Mouse (Mus musculus): Measurements from ENCODE around the gene Btbd2.

Gene Btbd2

DNA sequence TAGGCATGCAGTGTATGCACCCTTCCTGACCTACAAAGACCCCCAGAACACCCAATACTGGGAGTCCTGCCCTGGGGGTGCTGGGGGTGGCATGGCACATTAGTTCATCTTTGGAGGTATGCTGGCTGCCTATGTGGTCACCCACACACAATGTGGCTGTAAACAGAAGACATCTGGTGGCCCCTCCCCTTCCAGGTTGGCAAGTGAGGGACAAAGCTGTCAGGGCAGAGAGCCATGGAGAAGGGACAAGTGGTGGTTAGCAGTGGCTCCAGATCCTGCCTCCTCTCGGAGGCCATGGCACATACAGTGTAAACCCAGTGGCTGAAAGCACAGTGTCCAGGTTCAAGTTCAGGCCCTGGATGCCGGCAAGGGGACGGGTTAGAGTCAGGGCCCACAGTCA is 29.7 kb upstream of the Btbd2 start:
- no peak for DNase-seq

DNA sequence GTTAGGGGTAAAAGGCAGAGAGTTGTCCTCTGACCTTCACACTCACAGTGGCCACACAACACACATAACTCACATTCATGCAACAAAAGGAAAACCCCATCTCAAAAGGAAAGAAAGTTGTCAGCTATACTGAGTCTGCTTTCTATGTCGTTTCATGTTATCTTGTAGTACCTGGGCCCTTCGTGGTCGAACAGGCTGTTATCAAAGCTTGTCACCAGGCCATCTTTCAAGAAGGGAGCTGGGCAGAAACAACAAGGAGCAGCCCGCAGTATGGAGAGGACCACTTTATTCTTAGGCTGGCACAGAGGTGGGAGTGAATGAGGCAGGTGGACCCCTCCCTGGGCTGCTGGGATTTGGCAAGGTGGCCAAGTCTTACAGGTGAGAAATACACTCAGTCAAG is 28.1 kb upstream of the Btbd2 start:
- DNase-seq, result no peak

DNA sequence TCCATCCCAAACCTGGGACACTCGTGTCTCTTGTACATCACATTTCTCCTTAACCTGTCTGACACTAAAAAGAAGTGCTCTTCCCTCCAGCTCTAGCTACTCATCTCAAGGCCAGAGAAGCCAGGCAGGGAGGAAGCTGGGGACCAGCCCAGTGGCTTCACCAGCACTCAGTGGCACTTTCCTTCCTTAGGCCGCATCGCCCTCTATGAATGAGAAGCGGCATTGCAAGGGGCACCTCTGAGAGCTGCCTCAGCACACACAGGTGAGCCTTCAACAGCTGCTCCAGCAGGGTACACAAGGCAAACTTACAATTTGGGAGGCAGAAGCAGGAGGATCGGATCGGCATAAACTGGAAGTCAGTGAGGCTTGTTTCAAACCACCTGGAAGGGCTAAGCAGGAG is 27.3 kb upstream of the Btbd2 start:
- DNase-seq, result peak; percentile 95

DNA sequence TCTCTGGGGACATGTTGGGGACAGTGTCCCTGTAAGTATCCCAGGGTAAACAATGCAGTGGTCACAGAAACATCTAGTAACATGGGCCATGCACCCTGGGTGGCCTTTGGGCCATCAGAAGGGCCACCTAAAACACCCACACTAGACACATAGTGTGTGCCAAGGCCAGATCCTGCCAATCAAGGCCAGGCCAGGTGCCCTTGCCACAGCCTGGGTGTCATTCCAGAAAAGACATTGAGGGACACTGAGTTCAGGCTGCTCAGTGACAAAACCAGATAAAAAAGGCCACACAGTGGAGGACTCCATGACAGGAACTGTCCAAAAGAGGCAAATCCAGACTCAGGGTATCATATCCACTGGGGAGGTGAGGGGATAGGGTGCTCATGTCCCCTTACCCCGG is 26.8 kb upstream of the Btbd2 start:
- DNase-seq, result no peak

DNA sequence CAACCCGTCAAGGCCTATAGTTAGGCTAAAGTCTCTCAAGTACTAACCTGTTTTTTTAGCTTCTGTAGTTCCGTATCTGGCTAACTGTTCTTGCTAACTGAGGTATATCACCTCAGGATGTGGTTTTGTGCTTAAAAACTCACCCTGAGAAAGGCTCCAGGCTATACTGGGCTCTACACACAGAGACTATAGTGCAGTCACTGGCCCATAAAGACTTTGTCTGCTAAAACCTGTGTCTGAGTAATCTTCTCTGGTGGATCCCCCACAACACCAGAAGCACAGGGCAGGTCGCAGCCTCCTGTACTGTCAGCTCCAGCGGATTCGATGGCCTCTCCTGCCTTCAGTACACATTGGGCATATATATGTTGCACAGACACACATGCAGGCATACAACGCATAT is 25.1 kb upstream of the Btbd2 start:
- DNase-seq, result no peak

DNA sequence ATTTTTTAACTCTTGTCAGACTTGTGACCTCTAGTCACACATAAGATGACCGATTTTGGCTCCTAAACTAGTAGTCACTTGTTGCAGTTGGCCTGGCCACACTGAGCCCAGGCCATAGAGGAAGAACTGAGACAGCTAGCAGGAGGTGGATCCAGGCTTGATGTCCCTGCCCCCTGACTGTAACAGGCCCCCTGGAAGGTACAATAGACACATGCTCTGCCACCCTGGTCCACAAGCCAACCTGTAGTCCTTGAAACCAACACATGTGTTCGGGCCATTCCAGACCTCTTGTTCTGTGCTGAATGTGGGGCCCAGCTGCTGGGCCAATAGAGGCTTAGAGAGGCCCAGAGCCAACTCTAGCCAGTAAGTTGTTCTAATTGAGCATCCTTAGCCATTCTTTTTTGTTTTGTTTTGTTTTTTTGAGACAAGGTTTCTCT is 23.4 kb upstream of the Btbd2 start:
- peak; percentile 94 for DNase-seq

DNA sequence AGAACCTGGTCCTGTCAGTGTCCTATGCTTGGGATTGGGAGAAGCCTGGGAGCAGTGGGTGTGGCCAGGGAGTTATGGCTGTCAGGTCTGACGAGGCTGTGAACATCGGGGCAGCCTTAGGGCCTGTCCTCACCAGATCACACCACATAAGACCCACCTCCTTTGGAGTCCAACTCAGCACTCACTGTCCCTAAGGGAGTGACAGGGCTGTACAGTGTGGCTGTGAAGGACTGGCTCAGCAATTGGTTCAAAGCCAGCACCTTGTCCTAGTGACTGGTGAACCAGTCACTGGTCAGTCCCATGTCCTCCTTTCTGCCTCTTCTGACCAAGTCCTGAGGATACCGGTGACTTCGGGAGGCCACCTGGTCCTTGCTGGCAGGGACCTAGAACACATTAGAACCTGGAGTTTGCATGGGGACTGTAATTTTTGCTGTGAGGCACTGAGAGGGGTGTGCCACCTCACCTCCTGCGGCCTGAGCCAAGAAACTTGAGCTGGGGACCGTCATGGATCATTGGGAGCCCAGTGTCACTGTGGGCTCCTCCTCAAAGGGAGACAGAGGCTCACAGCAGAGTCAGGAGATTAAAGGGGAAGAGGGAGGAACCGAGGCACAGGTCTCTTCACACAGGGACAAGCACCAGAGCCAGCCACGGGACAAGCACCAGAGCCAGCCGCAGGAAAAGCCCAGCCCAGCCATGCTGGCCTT is 22.8 kb upstream of the Btbd2 start:
- DNase-seq, result peak; percentile 97

DNA sequence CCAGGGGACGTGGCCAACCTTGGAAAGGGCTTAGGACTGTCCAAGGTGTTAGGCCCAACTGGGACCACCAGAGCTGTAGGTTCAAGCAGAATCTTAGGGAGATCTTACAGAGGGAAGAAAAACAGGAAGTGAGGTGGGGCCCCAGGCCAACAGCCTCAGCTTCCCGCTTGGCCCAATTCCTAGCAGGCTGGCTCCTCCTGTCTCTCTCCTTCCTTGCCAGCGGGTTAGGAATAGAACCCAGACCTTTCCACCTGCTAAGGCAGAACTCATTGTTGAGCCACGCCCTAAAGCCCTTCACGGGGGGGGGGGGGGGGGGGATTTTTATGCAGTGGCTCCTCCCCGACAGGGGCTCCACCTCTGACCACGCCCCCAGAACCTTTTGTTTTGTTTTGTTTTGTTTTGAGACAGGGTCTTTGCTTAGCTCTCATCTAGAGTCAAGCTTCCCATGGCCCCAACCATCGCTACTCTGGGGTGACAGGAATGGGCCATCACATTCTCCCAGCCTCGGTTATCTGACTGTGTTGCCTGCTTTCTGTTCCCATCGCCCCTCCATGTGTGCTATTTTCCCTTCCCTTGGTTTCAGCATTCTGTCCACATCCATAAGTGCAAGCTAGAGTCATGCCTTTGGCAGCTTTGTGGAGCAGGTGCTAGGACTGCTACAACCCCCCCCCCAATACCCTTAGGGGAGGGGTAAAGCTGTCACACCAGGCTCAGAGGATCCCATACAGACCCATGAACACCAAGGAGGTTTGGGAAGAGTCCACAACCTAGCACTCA is 21.9 kb upstream of the Btbd2 start:
- peak; percentile 92 for DNase-seq

DNA sequence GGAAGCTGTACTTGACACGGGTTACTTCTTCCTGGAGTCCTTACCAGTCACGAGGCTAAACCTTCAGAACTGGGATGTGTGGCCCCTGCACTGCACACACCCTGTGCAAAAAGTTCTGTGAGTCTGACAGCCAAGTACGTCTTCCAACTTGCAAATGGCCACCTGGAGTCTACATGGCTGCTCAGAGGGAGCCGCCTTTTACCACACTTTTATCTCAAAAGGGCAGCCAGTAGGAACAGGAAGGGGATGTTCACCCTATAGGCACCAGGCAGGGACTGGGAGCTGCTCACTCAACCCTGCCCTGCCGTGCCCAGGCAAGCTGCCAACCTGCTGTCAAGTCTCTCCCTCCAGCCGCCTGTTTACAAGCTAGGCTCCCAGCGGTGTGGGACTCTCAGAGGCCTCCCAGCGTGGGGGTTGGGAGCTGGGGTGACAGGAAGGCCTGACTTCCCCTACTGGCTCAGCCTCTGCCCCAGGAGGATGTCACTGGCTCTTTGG is 21.1 kb upstream of the Btbd2 start, which contains the start of gene Mknk2:
TSS of gene Mknk2 (minus strand) at position 171 of the 495 bp plus-strand sequence.
- peak; percentile 100 for DNase-seq

DNA sequence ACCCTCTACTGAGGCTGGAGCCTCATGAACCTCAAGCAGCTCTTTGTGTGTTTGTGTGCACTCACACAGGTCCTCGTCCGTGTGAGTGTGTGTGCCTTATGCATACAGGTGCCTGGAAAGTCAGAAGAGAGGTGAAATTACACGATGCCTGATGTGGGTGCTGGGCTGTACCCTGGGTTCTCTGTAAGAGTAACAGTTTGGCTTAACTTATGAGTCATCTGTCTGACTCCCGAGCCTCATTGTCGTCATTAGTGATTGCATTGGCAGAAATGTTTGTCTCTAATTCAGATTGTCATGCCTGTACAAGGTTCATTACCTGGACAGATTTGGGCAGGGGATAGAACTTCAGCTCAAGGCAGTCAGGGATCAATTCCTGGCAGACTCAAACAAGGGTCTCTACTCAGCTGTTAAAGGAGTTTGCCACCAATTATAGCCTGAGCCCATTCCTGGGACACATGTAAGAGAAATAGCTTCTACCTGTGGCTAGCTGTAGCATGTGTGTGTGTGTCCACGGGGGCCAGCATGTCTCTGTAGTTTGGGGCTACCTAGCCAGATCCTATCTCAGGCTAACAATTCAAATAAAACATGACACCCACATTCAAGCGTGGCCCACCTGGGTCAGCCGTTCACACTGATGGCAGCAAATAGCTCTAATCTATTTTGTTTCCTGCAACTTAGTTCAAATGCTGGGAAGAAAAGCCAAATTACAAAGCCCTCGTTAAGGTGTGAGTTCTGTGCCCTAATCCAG is 20.4 kb upstream of the Btbd2 start:
- DNase-seq, result peak; percentile 97

DNA sequence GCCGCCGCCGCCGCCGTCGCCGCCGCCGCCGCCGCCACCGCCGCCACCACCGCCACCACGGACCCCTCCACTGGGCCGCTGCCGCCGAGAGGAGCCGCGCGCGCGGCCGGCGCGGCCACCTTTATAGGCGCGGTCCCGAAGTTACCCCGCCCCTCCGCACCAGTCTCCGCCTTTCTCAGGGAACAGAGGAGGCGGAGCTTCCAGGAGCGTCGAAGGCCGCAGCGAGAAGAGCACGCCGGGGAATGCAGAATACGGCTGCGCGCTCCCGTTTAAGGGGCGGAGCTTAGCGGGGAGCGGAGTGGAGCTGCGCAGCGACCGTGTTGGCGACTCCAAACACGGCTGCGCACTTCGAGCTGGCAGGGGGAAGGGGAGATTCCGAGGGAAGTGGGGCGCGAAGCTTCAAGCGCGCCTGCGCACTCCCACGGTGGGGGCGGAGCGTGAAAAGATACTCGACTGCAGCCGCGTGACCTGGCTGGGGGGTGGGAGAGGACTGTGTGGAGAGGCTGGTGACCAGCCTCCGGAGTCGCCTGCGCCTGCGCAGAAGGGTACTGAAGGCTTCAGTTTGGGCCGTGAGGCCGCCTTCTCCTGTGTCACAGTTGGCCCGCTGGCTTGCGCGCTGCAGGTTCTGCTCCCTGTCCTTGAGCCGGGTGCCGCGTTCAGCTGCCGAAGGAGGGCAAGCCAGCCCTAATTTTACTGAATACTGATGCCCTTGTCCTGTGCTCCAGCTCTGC is 19.5 kb upstream of the Btbd2 start:
- DNase-seq, result peak; percentile 100

DNA sequence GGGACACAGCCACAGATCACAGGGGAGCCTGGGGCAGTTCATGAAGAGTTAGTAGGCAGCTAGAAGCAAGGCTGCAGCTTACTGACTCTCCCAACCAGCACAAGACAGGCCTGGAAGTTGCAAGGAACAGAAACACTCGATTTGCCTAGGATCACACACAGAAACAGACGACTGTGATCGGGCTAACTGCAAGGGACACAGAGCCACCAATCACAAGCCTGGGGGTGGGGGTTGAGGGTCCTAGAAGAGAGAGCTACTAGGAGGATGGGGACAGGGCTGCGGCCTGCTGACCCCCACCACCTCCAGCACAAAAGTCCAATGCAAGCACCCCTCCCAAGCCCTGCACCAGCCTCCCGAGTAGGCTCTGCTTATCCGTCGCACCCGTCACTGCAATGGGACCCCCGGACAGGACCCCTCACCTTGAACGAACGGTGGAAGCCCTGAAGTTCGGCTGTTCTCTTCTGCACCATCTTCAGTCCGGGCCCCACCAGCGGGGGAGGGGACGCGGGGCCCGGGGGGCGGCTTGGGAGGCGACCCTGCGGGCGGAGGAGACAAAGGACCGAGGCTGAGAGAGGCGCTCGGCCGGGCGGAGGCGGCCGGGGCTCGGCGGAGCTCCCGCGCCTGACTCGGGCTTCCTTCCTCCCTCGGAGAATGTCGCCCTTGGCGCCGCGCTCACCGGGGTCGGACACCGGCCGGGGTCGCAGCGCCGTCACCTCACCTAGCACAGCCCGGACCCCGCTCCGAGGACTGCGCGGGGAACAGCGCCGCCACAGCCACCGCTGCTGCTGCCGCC is 18.7 kb upstream of the Btbd2 start:
- peak; percentile 97 for DNase-seq

DNA sequence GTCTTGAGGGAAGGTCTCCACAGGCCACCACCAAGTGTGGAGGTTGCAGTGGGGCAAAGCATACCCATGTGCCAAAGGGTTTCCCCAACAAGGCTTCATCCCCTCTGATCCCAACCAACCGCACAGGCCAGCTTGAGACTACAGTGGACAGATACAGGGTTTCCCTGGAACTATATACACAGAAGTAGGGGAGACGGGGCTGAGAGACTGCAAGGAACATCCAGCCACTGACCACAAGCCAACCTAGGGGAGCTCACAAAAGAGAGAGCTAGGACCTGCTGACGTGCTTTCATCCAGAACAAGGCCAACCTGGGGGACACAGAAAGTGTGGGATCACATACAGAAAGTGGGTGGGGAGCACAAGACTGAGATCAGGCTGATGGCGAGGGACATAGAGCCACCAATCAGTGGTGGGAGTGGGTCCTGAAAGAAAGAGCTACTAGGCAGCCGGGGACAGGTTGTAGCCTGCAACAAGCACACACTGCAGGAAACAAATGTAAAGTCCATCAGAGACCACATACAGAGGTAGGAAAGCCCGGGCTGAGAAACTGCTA is 18.1 kb upstream of the Btbd2 start:
- DNase-seq, result peak; percentile 96

DNA sequence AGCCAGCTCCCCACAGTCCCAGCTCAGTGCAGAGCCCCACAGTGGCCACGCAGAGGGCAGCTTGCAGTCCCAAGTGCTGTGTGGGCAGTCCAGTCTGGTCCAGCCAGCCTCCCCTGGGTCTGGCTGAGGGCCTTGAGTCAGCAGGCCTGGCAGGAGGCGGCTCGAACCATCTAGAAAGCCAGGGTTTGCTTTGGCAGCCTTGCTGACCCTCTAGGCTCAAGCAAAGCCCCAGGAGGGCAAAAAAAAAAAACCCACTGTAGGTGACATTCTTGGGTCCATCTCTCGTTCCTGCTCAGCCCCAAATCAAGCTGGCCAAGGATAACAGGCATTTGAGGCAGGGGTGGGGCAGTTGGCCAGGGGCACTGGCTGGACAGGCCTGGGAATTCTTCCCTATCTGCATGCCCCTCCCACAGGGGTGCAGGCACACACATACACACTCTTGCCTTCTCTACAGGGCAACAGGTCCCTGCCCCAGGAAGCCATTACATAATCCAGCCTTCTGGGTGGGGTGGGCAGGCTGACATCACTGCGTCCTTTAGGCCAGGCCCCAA is 17.4 kb upstream of the Btbd2 start:
- DNase-seq, result peak; percentile 99

DNA sequence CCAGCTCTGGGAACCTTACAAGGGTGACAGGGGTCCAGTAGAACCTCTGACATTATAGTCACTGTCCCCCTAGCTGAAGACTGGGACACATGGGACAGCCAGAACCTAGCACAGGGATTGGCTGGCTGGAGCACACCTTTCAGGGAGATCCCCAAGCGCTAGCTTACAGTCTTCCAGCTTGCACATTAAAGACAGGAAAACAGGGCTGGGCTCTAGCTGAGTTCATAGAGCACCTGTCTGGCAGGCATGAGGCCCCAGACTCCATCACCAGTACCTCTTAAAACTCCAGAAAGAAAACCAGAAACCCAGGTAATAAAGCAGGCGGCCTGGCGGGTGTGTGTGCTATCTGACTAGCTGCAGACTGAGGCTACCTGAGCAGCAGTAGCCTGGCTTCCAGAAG is 16.8 kb upstream of the Btbd2 start:
- DNase-seq, result peak; percentile 96

DNA sequence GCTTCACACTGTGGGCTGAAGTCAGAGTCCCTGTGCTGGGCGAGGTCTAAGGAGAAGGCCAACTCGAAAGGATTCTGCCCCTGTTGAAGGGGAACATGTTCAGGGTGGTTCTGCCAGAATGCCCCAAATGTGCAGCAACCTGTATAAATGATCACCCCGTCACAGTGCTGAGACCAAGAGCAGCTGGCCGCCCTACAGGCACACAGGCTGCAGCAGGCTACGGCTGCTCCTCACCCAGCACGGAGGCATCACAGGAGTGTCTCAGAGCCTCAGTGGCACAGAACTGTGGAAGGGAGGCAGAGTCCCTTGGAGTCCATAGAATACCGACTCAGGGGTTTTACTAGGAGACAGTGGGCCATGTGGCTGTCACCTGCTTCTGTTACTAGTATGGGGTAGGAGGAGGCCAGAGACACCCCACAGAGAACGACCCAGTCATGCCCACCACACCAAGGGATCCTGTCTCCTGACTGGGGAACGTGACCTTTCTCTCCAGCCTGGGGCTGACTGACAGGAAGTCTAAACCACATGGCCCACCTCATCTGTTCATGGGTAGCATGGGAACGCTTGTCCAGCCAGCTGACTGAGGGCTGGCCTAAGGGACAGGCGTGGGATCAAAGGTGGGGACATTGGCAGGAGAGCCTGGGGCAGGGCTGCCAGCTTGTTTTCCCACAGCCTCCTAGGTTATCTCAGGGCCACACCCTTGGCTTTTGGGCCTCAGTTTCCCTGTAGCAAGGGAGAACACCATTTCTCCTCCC is 15.2 kb upstream of the Btbd2 start:
- DNase-seq, result peak; percentile 98

DNA sequence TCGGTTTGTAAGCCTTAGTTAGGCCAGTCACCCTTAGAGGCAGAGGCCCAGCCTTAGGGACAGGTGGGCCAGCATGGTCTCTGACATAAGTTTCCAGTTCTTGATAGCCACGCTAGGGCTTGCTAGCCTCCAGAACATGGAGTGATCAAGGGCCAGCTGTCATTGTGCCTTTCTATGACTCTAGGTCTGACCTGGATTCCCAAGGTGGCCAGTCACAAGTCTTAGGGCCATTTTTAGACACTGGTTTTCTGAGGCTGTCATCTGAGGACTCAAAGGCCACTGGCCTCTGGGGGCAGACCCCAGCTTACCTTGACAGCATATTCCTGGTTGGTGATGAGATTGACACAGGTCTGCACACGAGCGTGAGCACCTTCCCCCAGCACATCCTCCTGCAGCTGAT is 14.4 kb upstream of the Btbd2 start:
- peak; percentile 94 for DNase-seq

DNA sequence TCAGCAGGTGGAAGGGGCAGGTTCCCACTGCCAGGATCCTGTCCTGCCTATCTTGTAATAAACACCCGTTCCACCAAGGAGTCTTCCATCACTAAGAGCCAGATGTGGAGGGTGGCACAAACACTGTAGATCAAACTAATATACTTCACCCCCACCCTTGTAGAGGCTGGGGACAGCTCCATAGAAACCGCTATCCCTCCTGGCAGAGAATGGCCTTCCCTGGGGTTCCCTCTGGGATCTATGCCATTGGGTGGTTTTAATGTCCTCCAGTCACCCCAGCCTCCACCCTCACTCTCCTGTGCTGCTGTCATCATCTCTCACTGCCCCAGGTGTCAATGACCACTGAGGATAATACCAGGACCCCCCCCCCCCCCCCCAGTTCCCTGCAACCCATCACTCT is 13.7 kb upstream of the Btbd2 start:
- DNase-seq, result no peak

DNA sequence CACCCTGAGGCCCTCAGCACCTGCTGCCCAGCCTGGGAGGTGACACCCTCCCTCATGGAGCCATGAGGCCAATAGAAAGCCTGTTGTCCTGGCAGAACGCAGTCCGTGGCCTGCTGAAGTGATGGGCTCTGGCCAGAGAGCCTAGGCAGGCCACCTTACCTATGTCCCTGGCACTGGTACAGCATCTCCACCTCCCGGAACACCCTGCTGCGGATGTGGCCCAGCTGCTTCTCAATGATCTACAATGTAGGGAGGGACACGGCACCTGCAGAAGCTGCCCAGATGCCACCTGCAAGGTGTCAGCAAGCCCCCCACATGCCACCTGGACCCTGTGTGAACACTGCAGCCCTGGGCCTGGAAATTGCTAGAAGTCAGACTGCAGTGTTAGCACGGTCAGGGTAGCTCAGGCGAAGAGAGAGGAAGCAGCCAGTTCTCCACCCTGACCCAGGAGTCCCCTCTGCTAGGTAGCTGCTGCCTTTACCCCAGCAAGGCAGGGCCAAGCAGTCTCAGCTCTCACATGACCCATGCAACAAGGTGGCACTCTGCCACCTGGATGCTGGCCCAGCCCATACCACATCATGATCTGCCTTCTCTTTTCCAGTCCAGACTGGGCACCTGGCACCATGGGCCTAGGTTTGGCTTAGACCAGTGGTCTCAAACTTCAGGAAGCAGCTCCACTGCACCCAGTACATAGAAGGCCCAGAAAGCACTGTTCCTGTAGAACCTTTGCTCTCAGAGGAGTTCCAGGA is 13.0 kb upstream of the Btbd2 start:
- DNase-seq, result peak; percentile 98

DNA sequence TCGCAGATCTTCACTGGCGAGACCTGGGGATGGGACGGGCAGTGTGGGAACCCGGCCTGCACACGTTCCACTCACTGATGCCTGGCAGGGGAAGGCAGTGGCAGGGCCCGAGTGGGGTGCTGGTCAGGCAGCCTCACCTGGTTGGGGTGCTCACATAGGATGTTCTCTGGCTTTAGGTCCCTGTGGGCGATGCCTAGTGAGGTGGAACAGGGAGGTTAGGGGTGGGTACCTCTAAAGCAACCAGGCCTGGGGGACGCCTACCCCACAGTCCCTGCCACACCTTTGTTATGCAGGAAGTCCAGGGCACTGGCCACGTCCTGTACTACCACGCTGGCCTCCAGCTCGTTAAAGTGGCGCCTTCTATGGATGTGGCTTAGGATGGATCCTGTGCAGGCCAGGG is 12.1 kb upstream of the Btbd2 start:
- DNase-seq, result no peak

All from heart, adult 11 months (tissue).